Mouse (Mus musculus): ENCODE data around the gene Dut. TPM values are rescaled to one million over a fixed set of nuclear protein-coding genes. Genes with fewer than 3 reads are reported as not detected.
A peak's percentile ranks its signal among the peaks of the same experiment; 100 is the strongest.

Gene Dut
- 99.9 TPM for polyA plus RNA-seq (2012; fragmentation: generic; extraction: Trizol)
- long read RNA-seq, experiment 1, transcript Dut-202 (7 exons, 1,020 nt) = minor isoform, 15 of 90 reads
- long read RNA-seq, experiment 1, transcript Dut-201 (6 exons, 1,950 nt) = major isoform, 68 of 90 reads
- long read RNA-seq, experiment 1, partial matches to known transcripts = 5 of 90 reads
- long read RNA-seq, experiment 1, other reads (novel, unspliced or antisense) = 2 of 90 reads
- long read RNA-seq, experiment 2, transcript Dut-202 (7 exons, 1,020 nt) = minor isoform, 14 of 82 reads
- long read RNA-seq, experiment 2, transcript Dut-201 (6 exons, 1,950 nt) = major isoform, 65 of 82 reads
- long read RNA-seq, experiment 2, partial matches to known transcripts = 0 of 82 reads
- long read RNA-seq, experiment 2, other reads (novel, unspliced or antisense) = 3 of 82 reads

GRCm38 (mm10) chr2:125247108-125247961, at the start of gene Dut:
TSS of gene Dut (plus strand) at chr2:125247190.
- Histone ChIP-seq H3K79me2 (ENCODE audit: control insufficient read depth, insufficient read depth) (peaks cover 54% of the 10 kb centered on the region), H3K27me3 (ENCODE audit: control insufficient read depth, insufficient read depth, insufficient read length) (no peaks in the 10 kb centered on the region), H3K36me3 (ENCODE audit: control insufficient read depth, insufficient read depth) (peaks cover 34% of the 10 kb centered on the region), H3K79me3 (ENCODE audit: low read depth) (peaks cover 44% of the 10 kb centered on the region), H3K4me3 (ENCODE audit: insufficient read depth, poor library complexity, severe bottlenecking) (peak within 1 kb of the TSS; percentile 78), H3ac (ENCODE audit: control insufficient read depth, insufficient read length, low read depth) (peak within 1 kb of the TSS; percentile 67)
- TF ChIP-seq MAX (IDR thresholded peaks at IDR 0.05) = peak; percentile 93
- TF ChIP-seq CTCF (IDR thresholded peaks at IDR 0.05; ENCODE audit: control insufficient read depth, insufficient read depth, insufficient read length) = no peak

GRCm38 (mm10) chr2:125208894-125209596, 37.9 kb upstream of the Dut start:
- no peaks in the 10 kb centered on the region for H3K27me3 ChIP-seq (ENCODE audit: control insufficient read depth, insufficient read depth, insufficient read length)
- no peak overlapping the region for H3K4me3 ChIP-seq (ENCODE audit: insufficient read depth, poor library complexity, severe bottlenecking)
- H3K79me3 ChIP-seq (ENCODE audit: low read depth) = no peaks in the 10 kb centered on the region
- H3ac ChIP-seq (ENCODE audit: control insufficient read depth, insufficient read length, low read depth) = no peak overlapping the region
- no peaks in the 10 kb centered on the region for H3K36me3 ChIP-seq (ENCODE audit: control insufficient read depth, insufficient read depth)
- no peaks in the 10 kb centered on the region for H3K79me2 ChIP-seq (ENCODE audit: control insufficient read depth, insufficient read depth)
- TF ChIP-seq CTCF (IDR thresholded peaks at IDR 0.05; ENCODE audit: control insufficient read depth, insufficient read depth, insufficient read length) (no peak), CEBPB (IDR thresholded peaks at IDR 0.05; ENCODE audit: low read depth) (peak; percentile 65), MAX (IDR thresholded peaks at IDR 0.05) (peak; percentile 23), USF1 (IDR thresholded peaks at IDR 0.05; ENCODE audit: low read depth) (no peak), FOSL1 (IDR thresholded peaks at IDR 0.05; ENCODE audit: insufficient read depth, low read length, poor library complexity, severe bottlenecking) (peak; percentile 61), MYOD1 (IDR thresholded peaks at IDR 0.05; ENCODE audit: control insufficient read depth, insufficient read length, low read depth) (peak; percentile 84), MYOG (IDR thresholded peaks at IDR 0.05; ENCODE audit: control insufficient read depth, extremely low read depth, insufficient read length) (no peak)

GRCm38 (mm10) chr2:125211831-125212510, 35.0 kb upstream of the Dut start:
- H3K4me3 ChIP-seq (ENCODE audit: insufficient read depth, poor library complexity, severe bottlenecking) = no peak overlapping the region
- H3K27me3 ChIP-seq (ENCODE audit: control insufficient read depth, insufficient read depth, insufficient read length) = no peaks in the 10 kb centered on the region
- no peak for TF ChIP-seq USF1 (IDR thresholded peaks at IDR 0.05; ENCODE audit: low read depth)
- H3K79me2 ChIP-seq (ENCODE audit: control insufficient read depth, insufficient read depth) = no peaks in the 10 kb centered on the region
- no peak overlapping the region for H3ac ChIP-seq (ENCODE audit: control insufficient read depth, insufficient read length, low read depth)
- no peaks in the 10 kb centered on the region for H3K79me3 ChIP-seq (ENCODE audit: low read depth)
- no peaks in the 10 kb centered on the region for H3K36me3 ChIP-seq (ENCODE audit: control insufficient read depth, insufficient read depth)

DNA sequence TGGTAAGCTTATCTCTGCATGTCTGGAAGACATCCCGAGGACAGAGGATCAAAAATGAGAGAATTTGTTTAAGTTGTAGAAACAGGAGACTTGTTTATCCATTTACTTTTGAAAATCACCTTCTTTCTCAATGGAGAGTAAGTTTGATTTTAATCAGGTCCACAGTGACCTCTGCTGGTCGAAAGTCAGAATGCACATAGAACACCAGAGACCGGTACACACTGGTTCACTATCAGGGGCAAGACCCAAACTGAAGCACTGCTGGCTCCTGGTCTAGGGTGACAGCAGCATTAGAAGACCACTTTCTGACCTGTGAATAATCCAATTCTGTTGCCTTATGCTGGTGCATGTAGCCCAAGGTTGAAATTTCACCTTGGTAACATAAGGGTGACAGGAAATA, 32.4 kb upstream of the Dut start:
- Histone ChIP-seq H3K36me3 (ENCODE audit: control insufficient read depth, insufficient read depth) (no peaks in the 10 kb centered on the region), H3K27me3 (ENCODE audit: control insufficient read depth, insufficient read depth, insufficient read length) (no peaks in the 10 kb centered on the region), H3K79me3 (ENCODE audit: low read depth) (no peaks in the 10 kb centered on the region), H3ac (ENCODE audit: control insufficient read depth, insufficient read length, low read depth) (no peak overlapping the region), H3K4me3 (ENCODE audit: insufficient read depth, poor library complexity, severe bottlenecking) (no peak overlapping the region), H3K79me2 (ENCODE audit: control insufficient read depth, insufficient read depth) (no peaks in the 10 kb centered on the region)
- TF ChIP-seq USF1 (IDR thresholded peaks at IDR 0.05; ENCODE audit: low read depth) = no peak
- TF ChIP-seq CTCF (IDR thresholded peaks at IDR 0.05; ENCODE audit: control insufficient read depth, insufficient read depth, insufficient read length) = peak; percentile 42
- no peak for TF ChIP-seq CEBPB (IDR thresholded peaks at IDR 0.05; ENCODE audit: low read depth)
- no peak for TF ChIP-seq MAX (IDR thresholded peaks at IDR 0.05)

GRCm38 (mm10) chr2:125217286-125217685, 29.7 kb upstream of the Dut start:
- TF ChIP-seq CEBPB (IDR thresholded peaks at IDR 0.05; ENCODE audit: low read depth) (peak; percentile 33), MAX (IDR thresholded peaks at IDR 0.05) (no peak)
- Histone ChIP-seq H3K36me3 (ENCODE audit: control insufficient read depth, insufficient read depth) (no peaks in the 10 kb centered on the region), H3ac (ENCODE audit: control insufficient read depth, insufficient read length, low read depth) (no peak overlapping the region), H3K4me3 (ENCODE audit: insufficient read depth, poor library complexity, severe bottlenecking) (no peak overlapping the region), H3K27me3 (ENCODE audit: control insufficient read depth, insufficient read depth, insufficient read length) (no peaks in the 10 kb centered on the region), H3K79me3 (ENCODE audit: low read depth) (no peaks in the 10 kb centered on the region), H3K79me2 (ENCODE audit: control insufficient read depth, insufficient read depth) (no peaks in the 10 kb centered on the region)

Measured in C2C12 (cell line).